Mouse (Mus musculus) heart, postnatal 0 days (tissue): Measurements from ENCODE around the gene Gadd45a. TPM values are rescaled to one million over a fixed set of nuclear protein-coding genes. Genes with fewer than 3 reads are reported as not detected.
A peak's percentile ranks its signal among the peaks of the same experiment; 100 is the strongest.

Source experiments
- ATAC-seq: fragments of 200-750 bp; cut with Nextera tagmentation; 2 replicates; pipeline ENCODE4 v1.8.0; 2017; ENCODE audit warnings: low read depth, moderate number of reproducible peaks, moderate library complexity; ENCODE audit not compliant: insufficient read depth
- DNase-seq: peaks from one replicate; pipeline ENCODE4 v3.0.0-alpha.2; 2016; ENCODE audit warnings: low spot score
- H3K27ac ChIP-seq: fragments of 300-500 bp; sonication (generic); 2 replicates; pipeline ENCODE4 v1.5.1; 2014; ENCODE audit warnings: low read depth, mild to moderate bottlenecking
- H3K27me3 ChIP-seq: fragments of 300-500 bp; sonication (generic); 2 replicates; pipeline ENCODE4 v1.6.1; 2014; ENCODE audit warnings: low read length, mixed read lengths; ENCODE audit not compliant: control insufficient read depth, insufficient read depth
- H3K36me3 ChIP-seq: fragments of 300-500 bp; sonication (generic); replicated peaks from 2 replicates; pipeline ENCODE4 v1.6.1; 2014; ENCODE audit warnings: low read length, mixed read lengths; ENCODE audit not compliant: control insufficient read depth, insufficient read depth
- H3K4me1 ChIP-seq: fragments of 300-500 bp; sonication (generic); 2 replicates; pipeline ENCODE4 v1.6.1; 2014; ENCODE audit warnings: antibody characterized with exemption; ENCODE audit not compliant: control insufficient read depth, insufficient read depth
- H3K4me2 ChIP-seq: fragments of 300-500 bp; sonication (generic); 2 replicates; pipeline ENCODE4 v1.6.1; 2014; ENCODE audit warnings: low read depth, mild to moderate bottlenecking, low read length, moderate library complexity
- H3K4me3 ChIP-seq: fragments of 300-500 bp; sonication (generic); 2 replicates; pipeline ENCODE4 v1.5.1; 2014; ENCODE audit warnings: low read depth, low read length
- H3K9ac ChIP-seq: fragments of 300-500 bp; sonication (generic); replicated peaks from 2 replicates; pipeline ENCODE4 v1.6.1; 2014; ENCODE audit warnings: low read depth, low read length, mixed read lengths
- H3K9me3 ChIP-seq: fragments of 300-500 bp; sonication (generic); replicated peaks from 2 replicates; pipeline ENCODE4 v1.6.1; 2016; ENCODE audit warnings: low read length; ENCODE audit not compliant: control insufficient read depth
- CTCF ChIP-seq: IDR thresholded peaks from 2 replicates; pipeline ENCODE4 v1.5.1; 2016; ENCODE audit warnings: antibody characterized with exemption, control low read depth, low read depth
- EP300 ChIP-seq: IDR thresholded peaks from 2 replicates; pipeline ENCODE4 v1.6.1; 2016; ENCODE audit warnings: antibody characterized with exemption, low read depth
- WGBS: fragments of 180-500 bp; shearing (Covaris S2); extraction: QIAGEN DNeasy Blood & Tissue Kit; methylation state at CpG from one replicate; pipeline ENCODE4 v1.1.7; 2014; 5-methylcytosine and 5-hydroxymethylcytosine counted together
- polyA plus RNA-seq: library from polyadenylated mRNA; unstranded; fragments of >200 nt; fragmentation: Nextera tagmentation; extraction: Ambion mirVana; gene quantifications from 2 replicates; pipeline ENCODE4 v1.2.1, GENCODE M21; 2015
- total RNA-seq: library from RNA; depleted of rRNA; stranded (reverse); fragments of >200 nt; gene quantifications from 2 replicates; pipeline ENCODE4 v1.2.3, GENCODE M21; 2014; ENCODE audit warnings: low replicate concordance; rRNA removed

The Gadd45a gene
- 9.7 and 13.2 TPM in 2 replicates for total RNA-seq
- polyA plus RNA-seq, result 14.5 and 15.1 TPM in 2 replicates

- peak; percentile 97 for ATAC-seq
- H3K4me2 ChIP-seq, result peak within 1 kb of the TSS; percentile 96
- 0 out of 2 replicates have a peak, but pooled peaks cover 4% of the 10 kb centered on the region for H3K4me1 ChIP-seq
- DNase-seq, result peak; percentile 99
- H3K36me3 ChIP-seq, result no peaks in the 10 kb centered on the region
- peak within 1 kb of the TSS; percentile 89 for H3K4me3 ChIP-seq
- H3K27ac ChIP-seq, result peak within 1 kb of the TSS; percentile 93
- TF ChIP-seq EP300 (no peak; the same call in 1 of the 2 replicates), CTCF (no peak)
- H3K9ac ChIP-seq, result peak within 1 kb of the TSS; percentile 79
- H3K9me3 ChIP-seq, result no peaks in the 10 kb centered on the region
- WGBS, result under 1% methylated on average over 69 of the region's 69 CpGs
- no peaks in the 10 kb centered on the region for H3K27me3 ChIP-seq
These were observed at the start of gene Gadd45a for GRCm38 (mm10) chr6:67036837-67037628. TSS of gene Gadd45a (minus strand) at chr6:67037457.

- TF ChIP-seq CTCF (no peak), EP300 (no peak)
- H3K4me2 ChIP-seq, result no peak overlapping the region
- H3K9ac ChIP-seq, result no peak overlapping the region
- no peaks in the 10 kb centered on the region for H3K9me3 ChIP-seq
- H3K36me3 ChIP-seq, result no peaks in the 10 kb centered on the region
- no peak overlapping the region for H3K27ac ChIP-seq
- H3K4me3 ChIP-seq, result no peak overlapping the region
- no peaks in the 10 kb centered on the region for H3K27me3 ChIP-seq
- DNase-seq, result no peak
- no peaks in the 10 kb centered on the region for H3K4me1 ChIP-seq
- WGBS, result 85% methylated on average over 9 of the region's 9 CpGs
- ATAC-seq, result no peak
These were observed 48.7 kb upstream of the Gadd45a start for GRCm38 (mm10) chr6:67085850-67086437.

- WGBS, result 80% methylated on average over 2 of the region's 2 CpGs
- no peak overlapping the region for H3K27ac ChIP-seq
- no peak for DNase-seq
- H3K4me2 ChIP-seq, result no peak overlapping the region
- H3K27me3 ChIP-seq, result no peaks in the 10 kb centered on the region
- no peaks in the 10 kb centered on the region for H3K9me3 ChIP-seq
- no peak overlapping the region for H3K4me3 ChIP-seq
- TF ChIP-seq CTCF, result no peak
- no peak for TF ChIP-seq EP300
- no peak overlapping the region for H3K9ac ChIP-seq
- no peaks in the 10 kb centered on the region for H3K36me3 ChIP-seq
- no peaks in the 10 kb centered on the region for H3K4me1 ChIP-seq
- no peak for ATAC-seq
These were observed 47.2 kb upstream of the Gadd45a start for GRCm38 (mm10) chr6:67084465-67084864.

- Histone ChIP-seq H3K27ac (no peak overlapping the region), H3K9ac (no peak overlapping the region), H3K9me3 (no peaks in the 10 kb centered on the region), H3K36me3 (no peaks in the 10 kb centered on the region), H3K4me2 (no peak overlapping the region), H3K27me3 (no peaks in the 10 kb centered on the region), H3K4me1 (0 out of 2 replicates have a peak, but pooled peaks cover 3% of the 10 kb centered on the region), H3K4me3 (no peak overlapping the region)
- ATAC-seq (no peak), DNase-seq (no peak)
- 76% methylated on average over 4 of the region's 4 CpGs for WGBS
- TF ChIP-seq CTCF (no peak), EP300 (no peak)
These were observed 43.9 kb upstream of the Gadd45a start for GRCm38 (mm10) chr6:67081141-67081540.

GRCm38 (mm10) chr6:67078076-67078475, 40.8 kb upstream of the Gadd45a start:
- Histone ChIP-seq H3K9me3 (no peaks in the 10 kb centered on the region), H3K4me3 (no peak overlapping the region), H3K36me3 (no peaks in the 10 kb centered on the region), H3K4me2 (no peak overlapping the region), H3K9ac (no peak overlapping the region), H3K27ac (peak overlapping the region; percentile 37; the same call in 1 of the 2 replicates), H3K27me3 (no peaks in the 10 kb centered on the region), H3K4me1 (0 out of 2 replicates have a peak, but pooled peaks cover 5% of the 10 kb centered on the region)
- TF ChIP-seq CTCF (no peak), EP300 (no peak)
- 74% methylated on average over 3 of the region's 3 CpGs for WGBS
- no peak for ATAC-seq
- DNase-seq, result no peak
